Mouse (Mus musculus) E14TG2a.4 (cell line): ENCODE data around the gene Arih2.

ENCODE experiments used
- CTCF ChIP-seq: conservative IDR thresholded peaks from 2 replicates; pipeline ENCODE4 v1.5.1; 2014; ENCODE audit warnings: low read length
- NANOG ChIP-seq: IDR thresholded peaks from 2 replicates; pipeline ENCODE4 v1.6.1; 2014; ENCODE audit warnings: borderline replicate concordance, low read length, mixed read lengths
- POU5F1 ChIP-seq: IDR thresholded peaks from 2 replicates; pipeline ENCODE4 v1.6.1; 2014; ENCODE audit warnings: low read length, borderline replicate concordance

- TF ChIP-seq CTCF (no peak), POU5F1 (no peak), NANOG (no peak)
These were observed 18.5 kb downstream of the Arih2 start for GRCm38 (mm10) chr9:108630683-108631082.
